Mouse (Mus musculus) midbrain, embryonic 10.5 days (tissue): ENCODE data around the gene Cbx5. TPM values are rescaled to one million over a fixed set of nuclear protein-coding genes. Genes with fewer than 3 reads are reported as not detected.
A peak's percentile ranks its signal among the peaks of the same experiment; 100 is the strongest.

Source experiments
- DNase-seq: peaks from one replicate; pipeline ENCODE4 v3.0.0-alpha.2; 2017; ENCODE audit warnings: low spot score
- H3K27ac ChIP-seq: fragments of 300-500 bp; sonication (generic); replicated peaks from 2 replicates; pipeline ENCODE4 v1.5.1; 2016; ENCODE audit warnings: mild to moderate bottlenecking
- H3K27me3 ChIP-seq: fragments of 300-500 bp; sonication (generic); 2 replicates; pipeline ENCODE4 v1.6.1; 2016; ENCODE audit warnings: low read depth, mild to moderate bottlenecking; ENCODE audit not compliant: poor library complexity, severe bottlenecking
- H3K36me3 ChIP-seq: fragments of 300-500 bp; sonication (generic); 2 replicates; pipeline ENCODE4 v1.6.1; 2016; ENCODE audit warnings: mild to moderate bottlenecking, moderate library complexity
- H3K4me1 ChIP-seq: fragments of 300-500 bp; sonication (generic); 2 replicates; pipeline ENCODE4 v1.6.1; 2016
- H3K4me3 ChIP-seq: fragments of 300-500 bp; sonication (generic); 2 replicates; pipeline ENCODE4 v1.5.1; 2016; ENCODE audit warnings: mild to moderate bottlenecking, moderate library complexity
- H3K9me3 ChIP-seq: fragments of 300-500 bp; sonication (generic); replicated peaks from 2 replicates; pipeline ENCODE4 v1.6.1; 2016; ENCODE audit warnings: mild to moderate bottlenecking
- WGBS: fragments of 180-500 bp; shearing (Covaris S2); methylation state at CpG from one replicate; pipeline ENCODE4 v1.1.7; 2016; 5-methylcytosine and 5-hydroxymethylcytosine counted together
- polyA plus RNA-seq: library from polyadenylated mRNA; unstranded; fragments of >200 nt; fragmentation: Nextera tagmentation; extraction: Ambion mirVana; gene quantifications from 2 replicates; pipeline ENCODE4 v1.2.1, GENCODE M21; 2016

The Cbx5 gene
- polyA plus RNA-seq, 1 experiment from 2014 or later: 194 TPM

DNA sequence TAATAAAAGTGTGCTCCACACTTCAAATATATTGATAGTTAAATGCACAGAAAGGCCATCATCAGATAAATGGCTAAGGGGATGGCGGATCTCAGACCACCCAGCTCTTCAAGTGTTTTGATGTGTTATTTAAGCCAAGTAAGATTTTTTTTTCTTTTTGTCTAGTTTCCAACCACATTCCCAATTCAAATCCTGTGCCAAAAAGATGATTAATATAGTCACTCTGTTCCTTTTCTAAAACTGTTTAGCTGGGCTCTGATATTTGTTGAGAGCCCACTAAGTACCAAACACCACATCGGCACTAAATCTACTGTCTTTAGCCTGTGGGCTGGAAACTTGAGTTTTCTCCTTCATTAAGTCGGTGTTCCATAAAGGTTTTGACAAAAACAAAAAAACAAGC is 12.6 kb downstream of the Cbx5 start:
- Histone ChIP-seq H3K27me3 (no peaks in the 10 kb centered on the region), H3K4me1 (peaks cover 6% of the 10 kb centered on the region; the same call in 1 of the 2 replicates), H3K4me3 (no peak overlapping the region), H3K27ac (no peak overlapping the region), H3K36me3 (peaks cover 23% of the 10 kb centered on the region), H3K9me3 (no peaks in the 10 kb centered on the region)
- no peak for DNase-seq
- WGBS: 88% methylated on average over 3 of the region's 3 CpGs

DNA sequence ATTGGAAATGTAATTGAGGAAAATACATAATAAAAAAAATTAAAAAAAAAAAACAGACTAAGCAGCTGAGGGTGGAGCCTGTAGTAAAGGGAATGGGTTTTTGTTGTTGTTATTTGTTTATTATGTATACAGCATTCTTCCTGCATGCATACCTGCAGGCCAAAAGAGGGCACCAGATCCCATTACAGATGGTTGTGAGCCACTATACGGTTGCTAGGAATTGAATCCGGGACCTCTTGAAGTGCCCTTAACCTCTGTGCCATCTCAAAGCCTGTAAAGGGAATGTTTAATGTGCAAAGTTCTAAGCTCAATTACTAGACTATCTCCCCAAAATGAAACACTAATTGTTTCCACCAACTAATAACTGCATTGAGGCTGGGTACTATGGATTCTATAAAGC is 15.5 kb downstream of the Cbx5 start:
- Histone ChIP-seq H3K36me3 (peaks cover 43% of the 10 kb centered on the region), H3K27ac (no peak overlapping the region), H3K27me3 (no peaks in the 10 kb centered on the region), H3K4me3 (no peak overlapping the region), H3K4me1 (peaks cover 10% of the 10 kb centered on the region; the same call in 1 of the 2 replicates), H3K9me3 (no peaks in the 10 kb centered on the region)
- DNase-seq: no peak
- 85% methylated on average over 2 of the region's 2 CpGs for WGBS

DNA sequence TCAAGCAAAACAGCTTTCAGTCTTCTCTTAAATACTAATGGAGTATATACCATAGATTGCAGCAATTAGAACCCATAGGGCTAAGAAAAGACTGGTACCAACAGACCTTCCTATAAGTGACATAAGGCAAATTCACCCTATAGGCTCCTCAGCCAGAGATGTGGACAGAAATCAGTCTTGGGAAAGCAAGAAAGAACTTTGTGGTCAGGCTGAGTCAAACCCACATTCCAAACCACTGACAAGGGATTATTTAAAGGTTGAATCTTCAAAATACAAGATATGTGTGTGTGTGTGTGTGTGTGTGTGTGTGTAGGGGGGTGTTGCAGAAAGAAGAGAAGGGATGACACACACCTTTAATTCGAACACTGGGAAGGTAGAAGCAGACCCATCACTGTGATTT is 18.2 kb downstream of the Cbx5 start:
- Histone ChIP-seq H3K27ac (no peak overlapping the region), H3K4me3 (no peak overlapping the region), H3K27me3 (no peaks in the 10 kb centered on the region), H3K9me3 (no peaks in the 10 kb centered on the region), H3K36me3 (peaks cover 43% of the 10 kb centered on the region), H3K4me1 (peaks cover 21% of the 10 kb centered on the region)
- DNase-seq: no peak
- 86% methylated on average over 1 of the region's 1 CpGs for WGBS

DNA sequence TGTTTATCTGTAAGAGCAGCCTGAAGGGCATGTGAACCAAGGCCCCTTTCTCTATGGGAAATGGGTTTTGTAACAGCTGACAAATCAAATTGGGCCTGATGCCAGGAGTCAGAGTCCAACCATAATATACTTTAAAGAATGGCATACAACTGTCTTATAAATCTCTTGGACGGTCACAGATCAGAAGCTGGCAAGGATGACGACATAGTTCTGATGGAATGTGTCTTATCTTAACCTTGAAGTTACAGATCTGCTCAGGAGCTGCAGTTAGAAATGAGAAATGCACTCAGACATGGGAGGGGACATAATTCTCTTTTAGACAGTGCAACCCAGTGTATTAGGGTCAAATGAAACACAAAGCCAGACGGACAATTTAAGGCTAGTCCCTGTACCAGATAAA is 18.8 kb downstream of the Cbx5 start:
- 88% methylated on average over 3 of the region's 3 CpGs for WGBS
- H3K27me3 ChIP-seq: no peaks in the 10 kb centered on the region
- H3K27ac ChIP-seq: no peak overlapping the region
- DNase-seq: no peak
- no peaks in the 10 kb centered on the region for H3K9me3 ChIP-seq
- peaks cover 27% of the 10 kb centered on the region for H3K4me1 ChIP-seq
- peaks cover 43% of the 10 kb centered on the region for H3K36me3 ChIP-seq
- no peak overlapping the region for H3K4me3 ChIP-seq

DNA sequence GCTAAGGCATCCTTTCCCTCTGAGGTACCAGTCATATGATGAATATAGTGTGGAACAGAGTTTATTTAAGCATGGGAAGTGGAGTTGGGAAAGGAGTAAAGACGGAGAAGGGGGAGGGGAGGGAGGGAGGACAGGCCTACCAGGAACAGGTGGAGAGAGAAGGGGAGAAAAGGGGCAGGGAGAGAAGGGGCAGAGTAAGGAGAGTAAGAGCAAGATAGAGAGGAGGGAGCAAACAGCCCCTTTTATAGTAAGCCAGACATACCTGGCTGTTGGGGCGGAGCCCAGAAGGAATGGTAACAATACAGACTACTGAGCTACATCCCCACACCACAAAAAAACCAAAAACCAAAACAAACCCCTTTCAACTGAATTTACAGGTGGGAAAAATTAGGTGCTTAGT is 23.6 kb downstream of the Cbx5 start:
- 17% methylated on average over 2 of the region's 2 CpGs for WGBS
- peaks cover 56% of the 10 kb centered on the region for H3K4me1 ChIP-seq
- H3K4me3 ChIP-seq: peak overlapping the region; percentile 51
- peak overlapping the region; percentile 92 for H3K27ac ChIP-seq
- no peaks in the 10 kb centered on the region for H3K27me3 ChIP-seq
- peaks cover 40% of the 10 kb centered on the region for H3K36me3 ChIP-seq
- DNase-seq: no peak
- no peaks in the 10 kb centered on the region for H3K9me3 ChIP-seq

DNA sequence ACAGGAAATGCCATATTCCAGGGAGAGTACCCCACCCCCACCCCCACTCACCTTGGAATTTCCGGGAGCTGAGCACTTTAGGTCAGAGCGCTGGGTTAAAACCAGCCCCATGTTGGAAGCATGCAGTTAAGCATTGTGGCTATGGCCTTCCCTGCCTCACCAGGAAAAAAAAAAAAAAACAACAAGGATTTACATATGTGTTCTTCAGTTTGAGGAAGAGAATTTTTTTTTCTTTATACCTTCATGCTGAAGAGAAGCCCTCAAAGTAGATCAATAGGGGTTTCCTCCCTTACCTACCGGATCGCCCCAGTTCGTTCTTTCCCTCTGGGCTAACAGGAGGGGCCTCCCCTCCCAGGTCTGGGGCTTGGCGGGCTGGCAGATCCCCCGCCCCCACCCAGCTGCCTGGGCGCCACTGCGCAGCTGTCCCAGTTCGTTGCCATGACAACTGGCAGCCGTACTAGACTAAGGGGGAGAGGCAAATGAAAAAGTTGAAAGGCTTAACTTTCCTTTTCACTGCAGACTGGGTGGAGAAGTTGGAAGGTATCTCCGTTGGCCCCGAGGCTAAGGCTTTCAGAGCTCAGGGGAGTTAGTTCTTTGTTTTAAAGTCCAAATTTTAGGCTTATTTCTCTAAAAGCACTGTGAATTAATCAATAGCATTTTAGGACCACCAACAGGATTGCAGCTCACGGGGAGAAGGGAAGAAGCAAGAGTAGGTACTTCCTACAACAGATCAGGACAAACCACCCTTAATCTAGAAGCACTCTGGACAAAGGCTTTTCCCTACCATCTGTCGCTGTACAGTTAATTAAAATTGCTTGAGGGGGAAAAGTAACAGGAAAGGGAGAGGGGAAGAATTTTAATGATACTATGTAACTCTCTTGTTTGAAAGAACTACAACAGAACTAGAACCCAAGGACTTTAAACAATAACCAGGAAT is 24.4 kb downstream of the Cbx5 start:
- peaks cover 51% of the 10 kb centered on the region for H3K4me1 ChIP-seq
- peak overlapping the region; percentile 92 for H3K27ac ChIP-seq
- H3K36me3 ChIP-seq: peaks cover 40% of the 10 kb centered on the region
- no peaks in the 10 kb centered on the region for H3K9me3 ChIP-seq
- peak overlapping the region; percentile 51 for H3K4me3 ChIP-seq
- no peaks in the 10 kb centered on the region for H3K27me3 ChIP-seq
- under 1% methylated on average over 15 of the region's 15 CpGs for WGBS
- DNase-seq: peak; percentile 94

DNA sequence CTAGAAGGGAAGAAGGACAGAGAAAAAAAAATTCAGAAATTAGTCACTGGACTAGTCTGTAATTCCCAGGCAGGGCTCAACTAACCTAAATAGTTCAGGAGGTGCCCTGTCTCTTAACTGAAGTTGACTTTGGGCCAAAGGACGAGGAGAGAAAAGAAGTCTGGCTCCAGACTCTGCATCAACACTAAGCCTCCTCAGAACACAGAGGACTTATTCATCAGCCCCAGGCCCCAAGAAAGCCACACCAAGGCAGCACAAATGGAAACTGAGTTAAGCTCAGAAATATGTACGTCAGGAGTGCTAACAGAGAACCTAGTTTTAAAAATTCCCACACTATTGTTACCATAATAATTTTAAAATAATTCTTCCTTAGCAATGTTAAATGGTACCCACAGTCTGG is 25.5 kb downstream of the Cbx5 start:
- H3K9me3 ChIP-seq: no peaks in the 10 kb centered on the region
- H3K36me3 ChIP-seq: peaks cover 44% of the 10 kb centered on the region
- H3K4me3 ChIP-seq: peak overlapping the region; percentile 51
- peak overlapping the region; percentile 92 for H3K27ac ChIP-seq
- peaks cover 51% of the 10 kb centered on the region for H3K4me1 ChIP-seq
- 11% methylated on average over 2 of the region's 2 CpGs for WGBS
- H3K27me3 ChIP-seq: no peaks in the 10 kb centered on the region
- DNase-seq: no peak

DNA sequence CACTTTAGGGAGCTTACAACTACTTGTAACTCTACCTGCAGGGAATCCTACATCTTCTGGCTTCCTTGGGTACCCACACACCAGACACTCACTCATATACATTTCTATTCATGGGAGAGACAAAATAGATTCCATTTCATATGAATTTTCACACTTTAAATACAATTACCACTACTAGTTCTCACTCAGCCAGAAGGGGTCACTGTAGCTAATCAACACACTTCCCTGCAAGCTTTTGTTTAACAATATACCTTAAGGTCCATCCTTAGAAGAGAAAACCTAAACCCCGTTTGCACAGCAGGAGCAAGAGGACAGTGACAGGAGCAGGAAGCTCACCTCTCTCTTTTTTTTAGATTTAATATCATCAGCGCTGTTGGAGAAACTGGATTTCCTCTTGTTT is 34.5 kb downstream of the Cbx5 start:
- Histone ChIP-seq H3K36me3 (peaks cover 99% of the 10 kb centered on the region), H3K27me3 (no peaks in the 10 kb centered on the region), H3K4me3 (no peak overlapping the region), H3K4me1 (no peaks in the 10 kb centered on the region), H3K9me3 (no peaks in the 10 kb centered on the region), H3K27ac (no peak overlapping the region)
- WGBS: 82% methylated on average over 2 of the region's 2 CpGs
- DNase-seq: no peak

DNA sequence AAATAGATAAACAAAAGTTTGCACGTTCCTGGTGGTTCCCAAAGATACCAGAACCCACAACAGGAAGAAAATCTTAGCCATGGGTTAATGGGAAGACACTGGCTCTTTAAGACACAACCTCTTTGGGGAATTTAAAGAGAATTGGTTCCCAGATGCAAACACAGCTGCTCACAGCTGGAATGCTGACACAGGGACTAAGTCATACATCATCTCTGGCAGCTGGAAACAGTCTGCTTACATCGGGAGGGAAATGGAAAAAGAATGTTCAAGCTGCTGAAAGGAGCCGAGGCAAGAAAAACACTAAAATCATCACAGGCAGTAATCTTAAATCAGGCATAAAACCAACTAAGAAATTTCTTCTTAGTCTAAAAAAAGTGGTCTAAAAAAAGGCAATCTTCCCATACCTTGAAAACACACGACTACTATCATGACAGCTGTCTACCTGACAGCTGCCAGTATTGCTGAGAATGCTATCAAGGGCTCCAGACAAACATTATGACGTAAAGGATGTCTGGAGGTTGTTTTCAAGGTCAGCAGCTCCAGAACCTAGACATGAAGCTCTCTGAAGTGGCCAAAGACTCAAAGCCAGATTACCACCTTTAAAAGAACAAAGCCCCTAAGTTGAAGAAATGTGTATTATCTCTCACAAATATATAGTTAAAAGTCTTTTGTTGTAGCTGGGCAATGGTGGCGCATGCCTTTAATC is 37.4 kb downstream of the Cbx5 start:
- Histone ChIP-seq H3K4me3 (no peak overlapping the region), H3K9me3 (no peaks in the 10 kb centered on the region), H3K36me3 (peaks cover 99% of the 10 kb centered on the region), H3K27ac (no peak overlapping the region), H3K4me1 (no peaks in the 10 kb centered on the region), H3K27me3 (no peaks in the 10 kb centered on the region)
- WGBS: 81% methylated on average over 6 of the region's 6 CpGs
- no peak for DNase-seq

DNA sequence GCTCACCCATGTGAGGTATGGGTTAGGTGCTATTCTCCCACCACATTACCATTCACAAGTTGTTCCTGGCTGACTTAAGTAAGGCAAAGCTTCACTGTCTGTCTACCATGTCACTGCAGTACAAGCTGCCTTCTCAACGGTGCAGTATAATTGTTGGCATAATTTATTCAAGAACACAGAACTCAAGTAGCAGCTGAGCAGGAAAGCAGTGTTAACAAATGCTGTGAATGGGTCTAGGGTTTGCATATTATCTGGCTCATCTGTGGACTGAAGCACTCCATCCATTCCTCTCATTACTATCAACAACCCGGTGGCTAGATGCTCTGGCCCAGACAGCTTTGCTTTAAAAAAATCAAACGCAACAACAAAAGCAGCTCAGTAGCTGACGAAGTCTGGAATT is 41.8 kb downstream of the Cbx5 start:
- H3K27me3 ChIP-seq: no peaks in the 10 kb centered on the region
- H3K4me3 ChIP-seq: no peak overlapping the region
- H3K27ac ChIP-seq: no peak overlapping the region
- DNase-seq: no peak
- H3K36me3 ChIP-seq: peaks cover 99% of the 10 kb centered on the region
- H3K9me3 ChIP-seq: no peaks in the 10 kb centered on the region
- 92% methylated on average over 4 of the region's 4 CpGs for WGBS
- no peaks in the 10 kb centered on the region for H3K4me1 ChIP-seq

DNA sequence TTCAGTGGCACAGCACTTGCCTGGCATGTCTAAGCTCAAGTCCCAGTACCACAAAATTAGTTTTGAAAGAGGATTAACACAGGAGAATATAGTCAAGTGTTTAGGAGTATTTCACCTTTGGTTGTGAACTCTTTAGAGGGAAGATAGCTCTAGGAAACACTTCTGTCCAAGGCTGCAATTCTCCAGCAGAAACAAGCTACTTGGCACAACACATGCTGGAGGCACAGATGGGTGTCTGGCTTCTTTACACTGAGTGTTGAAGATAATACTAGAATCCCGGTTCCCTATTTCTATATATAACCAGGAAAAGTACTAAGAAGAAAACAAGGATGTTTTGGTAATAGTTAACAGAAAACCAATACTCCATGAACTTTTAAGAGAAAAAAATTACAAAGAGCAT is 42.8 kb downstream of the Cbx5 start:
- H3K4me1 ChIP-seq: no peaks in the 10 kb centered on the region
- no peak for DNase-seq
- no peak overlapping the region for H3K4me3 ChIP-seq
- H3K9me3 ChIP-seq: no peaks in the 10 kb centered on the region
- H3K36me3 ChIP-seq: peaks cover 99% of the 10 kb centered on the region
- WGBS: 91% methylated on average over 1 of the region's 1 CpGs
- H3K27ac ChIP-seq: no peak overlapping the region
- H3K27me3 ChIP-seq: no peaks in the 10 kb centered on the region

DNA sequence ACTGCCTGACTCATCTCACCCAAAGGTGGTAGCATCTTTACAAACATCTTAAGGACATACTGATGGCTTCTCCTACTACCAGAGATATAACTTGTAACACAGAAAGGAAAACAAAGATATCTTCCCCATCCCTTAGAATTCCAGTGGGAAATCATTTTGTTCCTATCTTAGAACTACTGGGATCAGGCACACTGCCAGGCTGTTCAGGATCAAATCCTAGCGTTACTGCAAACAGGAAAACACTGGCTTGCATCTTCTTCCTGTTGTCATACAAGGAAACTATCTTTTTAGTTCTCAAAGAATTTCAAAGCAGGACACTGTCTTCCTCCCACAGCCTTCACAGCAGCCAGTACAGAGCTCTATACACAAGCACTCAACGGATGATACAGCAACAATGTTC is 46.0 kb downstream of the Cbx5 start:
- H3K27ac ChIP-seq: no peak overlapping the region
- no peaks in the 10 kb centered on the region for H3K4me1 ChIP-seq
- 97% methylated on average over 2 of the region's 2 CpGs for WGBS
- peaks cover 98% of the 10 kb centered on the region for H3K36me3 ChIP-seq
- H3K9me3 ChIP-seq: no peaks in the 10 kb centered on the region
- DNase-seq: no peak
- no peaks in the 10 kb centered on the region for H3K27me3 ChIP-seq
- H3K4me3 ChIP-seq: no peak overlapping the region
